24 mouse cellular contexts compared by ENCODE assay signal in the genomic region with DNA sequence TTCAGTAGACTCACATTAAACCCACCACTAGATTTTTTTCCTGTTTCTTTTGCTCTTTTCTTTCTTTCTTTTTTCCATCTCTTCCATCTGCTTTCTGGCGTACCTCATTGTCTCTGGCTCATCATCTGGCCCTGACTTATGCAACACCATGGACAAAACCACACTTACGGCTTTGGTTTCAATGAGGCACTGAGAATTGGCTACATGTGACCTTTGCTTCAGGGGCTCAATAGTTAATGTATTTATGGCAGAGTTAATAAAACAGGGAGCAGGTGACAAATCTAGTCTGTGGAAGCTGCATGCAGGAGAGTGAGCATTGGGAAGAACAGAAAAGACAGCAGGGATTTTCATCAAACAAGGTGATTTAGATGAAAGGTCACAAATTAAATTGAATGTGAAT.
A peak's percentile ranks its signal among the peaks of the same experiment; 100 is the strongest.
DNase-seq lines count a peak whose midpoint lies in the region; ATAC-seq lines count a peak whose summit lies in the region.
"Had no signal": no experiment of that assay in that cellular context is flagged by ENCODE, and none has a peak within 500 bp of the region (broad histone marks: within the 10 kb centered on the region; RNA-seq: fewer than 3 reads in every experiment).

No protein-coding gene starts in this region.

- no peak overlapping the region for H3K9ac ChIP-seq in kidney, embryonic 16.5 days (replicated peaks; ENCODE audit: low read length)
- H3K9ac ChIP-seq in neural tube, embryonic 13.5 days, result no peak overlapping the region
- H3K9ac ChIP-seq in intestine, embryonic 16.5 days (ENCODE audit: low read depth, low read length), result no peak overlapping the region
- H3K9ac ChIP-seq: embryonic facial prominence, embryonic 12.5 days; embryonic facial prominence, embryonic 15.5 days; forebrain, embryonic 15.5 days; heart, embryonic 13.5 days; hindbrain, embryonic 14.5 days had no signal

- no peak overlapping the region for H3K4me2 ChIP-seq in kidney, embryonic 16.5 days (replicated peaks; ENCODE audit: low read depth, low read length)
- no peak overlapping the region for H3K4me2 ChIP-seq in neural tube, embryonic 13.5 days
- H3K4me2 ChIP-seq in intestine, embryonic 16.5 days (ENCODE audit: low read depth, low read length), result no peak overlapping the region
- H3K4me2 ChIP-seq: embryonic facial prominence, embryonic 12.5 days; embryonic facial prominence, embryonic 15.5 days; forebrain, embryonic 15.5 days; heart, embryonic 13.5 days; hindbrain, embryonic 14.5 days had no signal

- H3K4me1 ChIP-seq in kidney, embryonic 16.5 days (ENCODE audit: insufficient read depth, low read length), result peaks cover 12% of the 10 kb centered on the region
- H3K4me1 ChIP-seq in neural tube, embryonic 13.5 days (replicated peaks), result peaks cover 30% of the 10 kb centered on the region
- peaks cover 3% of the 10 kb centered on the region; the same call in 1 of the 2 replicates for H3K4me1 ChIP-seq in intestine, embryonic 16.5 days (ENCODE audit: control insufficient read depth, insufficient read depth, low read length)
- H3K4me1 ChIP-seq: forebrain, embryonic 15.5 days; heart, embryonic 10.5 days had no signal

- peak; percentile 53 for DNase-seq in kidney, adult 9 months
- DNase-seq in neural tube, embryonic 10.5 days (ENCODE audit: extremely low spot score, low spot score), result no peak
- no peak for DNase-seq in urinary bladder, postnatal 4 days (ENCODE audit: low spot score in 2 of 2)
- DNase-seq in left cerebral cortex, adult 18-20 months (ENCODE audit: low spot score in 2 of 2), result no peak
- DNase-seq: adrenal gland, adult 2 months; adrenal gland, postnatal 14 days; cerebellum, adult 11 months; cerebellum, adult 2 months; cerebellum, adult 9-11 months; cerebellum, postnatal 25 days; gastrocnemius, postnatal 25 days; heart, adult 2 months; heart, postnatal 14 days; heart, postnatal 4 days had no signal

- H3K4me3 ChIP-seq in kidney, embryonic 16.5 days (ENCODE audit: low read length), result no peak overlapping the region
- H3K4me3 ChIP-seq in neural tube, embryonic 13.5 days, result no peak overlapping the region
- H3K4me3 ChIP-seq in intestine, embryonic 16.5 days (ENCODE audit: low read length), result no peak overlapping the region
- H3K4me3 ChIP-seq: embryonic facial prominence, embryonic 12.5 days; embryonic facial prominence, embryonic 15.5 days; forebrain, embryonic 15.5 days; heart, adult 2 months; heart, embryonic 10.5 days; heart, embryonic 13.5 days had no signal

- no peaks in the 10 kb centered on the region for H3K27me3 ChIP-seq in kidney, embryonic 16.5 days (ENCODE audit: insufficient read depth, low read length)
- H3K27me3 ChIP-seq in neural tube, embryonic 13.5 days, result no peaks in the 10 kb centered on the region
- no peaks in the 10 kb centered on the region for H3K27me3 ChIP-seq in intestine, embryonic 16.5 days (replicated peaks; ENCODE audit: control insufficient read depth, insufficient read depth, low read length)
- H3K27me3 ChIP-seq: embryonic facial prominence, embryonic 12.5 days; embryonic facial prominence, embryonic 15.5 days; forebrain, embryonic 15.5 days; heart, embryonic 13.5 days had no signal

- no peak overlapping the region for H3K27ac ChIP-seq in kidney, embryonic 16.5 days (ENCODE audit: low read length)
- 0 out of 2 replicates have a peak overlapping the region, but pooled peaks have one; percentile 13 for H3K27ac ChIP-seq in neural tube, embryonic 13.5 days (replicated peaks)
- no peak overlapping the region for H3K27ac ChIP-seq in intestine, embryonic 16.5 days (ENCODE audit: low read length)
- H3K27ac ChIP-seq: embryonic facial prominence, embryonic 12.5 days; embryonic facial prominence, embryonic 15.5 days; forebrain, embryonic 15.5 days; heart, adult 2 months; heart, embryonic 10.5 days; heart, embryonic 13.5 days; hindbrain, embryonic 14.5 days had no signal

- WGBS in kidney, embryonic 16.5 days, result 89% methylated on average over 2 of the region's 2 CpGs
- 41% methylated on average over 2 of the region's 2 CpGs for WGBS in neural tube, embryonic 13.5 days
- WGBS in intestine, embryonic 16.5 days, result 61% methylated on average over 2 of the region's 2 CpGs

- H3K9me3 ChIP-seq in kidney, embryonic 16.5 days (ENCODE audit: low read length), result no peaks in the 10 kb centered on the region
- no peaks in the 10 kb centered on the region for H3K9me3 ChIP-seq in neural tube, embryonic 13.5 days
- no peaks in the 10 kb centered on the region for H3K9me3 ChIP-seq in intestine, embryonic 16.5 days (ENCODE audit: control insufficient read depth, low read length)
- H3K9me3 ChIP-seq: embryonic facial prominence, embryonic 12.5 days; embryonic facial prominence, embryonic 15.5 days; forebrain, embryonic 15.5 days; heart, embryonic 10.5 days; heart, embryonic 13.5 days had no signal

- no peak for ATAC-seq in kidney, embryonic 16.5 days (ENCODE audit: low FRiP score, low TSS enrichment)
- no peak for ATAC-seq in neural tube, embryonic 13.5 days (ENCODE audit: low read depth)
- peak; percentile 71 for ATAC-seq in intestine, embryonic 16.5 days
- ATAC-seq: CD4-positive, CD25-positive, alpha-beta regulatory T cell, adult 4 months; forebrain, embryonic 15.5 days had no signal

- no peaks in the 10 kb centered on the region for H3K36me3 ChIP-seq in kidney, embryonic 16.5 days (ENCODE audit: insufficient read depth, low read length)
- no peaks in the 10 kb centered on the region for H3K36me3 ChIP-seq in neural tube, embryonic 13.5 days
- no peaks in the 10 kb centered on the region for H3K36me3 ChIP-seq in intestine, embryonic 16.5 days (ENCODE audit: control insufficient read depth, insufficient read depth, low read length)
- H3K36me3 ChIP-seq: embryonic facial prominence, embryonic 12.5 days; embryonic facial prominence, embryonic 15.5 days; forebrain, embryonic 15.5 days; heart, embryonic 10.5 days; heart, embryonic 13.5 days had no signal
